Mouse (Mus musculus) CD4-positive, CD25-positive, alpha-beta regulatory T cell, adult 4 months (primary cell): Measurements from ENCODE around the gene Med11. TPM values are rescaled to one million over a fixed set of nuclear protein-coding genes. Genes with fewer than 3 reads are reported as not detected.
"Not testable (repeated sequence)": the region's sequence is repeated elsewhere in the genome, so short reads cannot be mapped to it uniquely, and the experiment has no call there.

Experiments used
- ATAC-seq: one replicate; pipeline ENCODE4 v1.8.0; 2017
- polyA plus RNA-seq, 2 experiments: library from polyadenylated mRNA; unstranded; fragments of 100-300 nt; shearing (Covaris generic); gene quantifications; one replicate each; pipeline ENCODE4 v1.2.1; 2017

The Med11 gene
- polyA plus RNA-seq, 2 experiments from 2014 or later, result 84.3 to 85.7 TPM

DNA sequence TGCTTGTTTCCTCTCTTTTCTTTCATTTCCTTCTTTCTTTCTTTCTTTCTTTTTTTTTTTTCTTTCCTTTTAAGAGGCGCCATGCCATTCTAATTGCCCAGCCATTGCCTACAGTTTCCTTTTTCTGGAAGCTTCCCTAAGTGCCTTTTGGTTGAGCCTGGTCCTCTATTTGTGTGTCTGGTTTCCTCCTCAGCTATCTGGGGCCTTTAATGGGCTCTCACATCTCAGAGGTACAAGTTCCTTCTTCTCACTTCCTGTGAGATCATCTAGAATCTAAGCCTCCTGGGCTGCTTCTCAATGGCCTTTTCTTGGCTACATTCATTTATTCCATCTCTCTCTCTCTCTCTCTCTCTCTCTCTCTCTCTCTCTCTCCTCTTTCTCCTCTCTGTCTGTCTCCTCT, 4.3 kb upstream of the Med11 start:
- ATAC-seq, result no peak

DNA sequence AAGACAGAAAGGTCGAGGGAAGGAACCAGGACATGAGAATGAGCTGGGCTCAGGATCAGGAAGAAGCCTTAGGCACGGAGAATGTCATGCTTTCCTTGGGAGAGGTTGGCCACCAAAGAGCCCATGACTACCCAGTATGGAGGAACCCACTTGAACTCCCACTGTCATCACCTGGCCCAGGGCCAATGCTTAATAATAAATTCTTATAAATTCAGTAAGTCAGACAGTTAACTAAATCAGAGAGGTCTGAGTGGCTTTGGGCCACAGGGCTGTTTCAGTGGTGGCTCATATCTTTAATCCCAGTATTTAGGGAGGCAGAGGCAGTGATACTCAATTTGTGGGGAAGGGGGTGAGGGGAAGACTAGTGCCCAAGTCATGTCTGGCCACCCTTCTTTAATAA, 793 bp upstream of the Med11 start:
- ATAC-seq, result no peak

DNA sequence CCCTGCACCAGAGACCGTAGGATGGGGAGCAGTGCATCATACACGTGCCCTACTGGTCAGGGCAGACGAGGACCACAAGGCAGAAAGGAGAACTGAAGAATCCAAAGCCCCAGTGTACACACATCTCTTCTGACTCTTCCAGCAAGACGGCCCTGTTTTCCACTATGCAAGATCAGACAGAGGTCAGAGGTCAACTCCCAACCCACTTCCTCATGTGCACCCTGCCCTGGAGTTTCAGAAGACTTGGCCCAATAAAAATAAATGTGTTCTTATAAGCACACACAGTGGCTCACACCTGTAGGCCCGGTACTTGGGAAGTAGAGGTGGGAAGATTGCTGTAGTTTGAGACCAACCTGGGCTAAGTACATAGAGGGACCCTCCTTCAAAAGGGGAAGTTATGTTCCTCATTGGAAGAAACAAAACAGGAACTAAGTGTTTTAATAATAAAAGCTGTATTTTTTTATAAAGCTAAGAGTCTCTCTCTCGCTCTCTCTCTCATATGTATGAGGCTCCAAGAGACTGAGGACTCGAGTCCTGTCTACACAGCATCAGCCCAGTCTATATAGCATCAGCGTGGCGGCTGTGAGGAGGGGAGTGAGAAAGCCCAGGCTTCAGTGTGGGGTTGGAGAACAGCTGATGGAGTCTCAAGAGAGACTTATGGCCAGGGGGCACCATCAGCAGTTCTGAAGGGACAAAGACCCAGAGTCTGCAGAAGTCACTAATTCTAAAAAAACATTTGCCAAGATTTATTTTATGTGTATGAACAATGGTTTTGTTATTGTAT, 1.7 kb downstream of the Med11 start:
- ATAC-seq, result no peak

DNA sequence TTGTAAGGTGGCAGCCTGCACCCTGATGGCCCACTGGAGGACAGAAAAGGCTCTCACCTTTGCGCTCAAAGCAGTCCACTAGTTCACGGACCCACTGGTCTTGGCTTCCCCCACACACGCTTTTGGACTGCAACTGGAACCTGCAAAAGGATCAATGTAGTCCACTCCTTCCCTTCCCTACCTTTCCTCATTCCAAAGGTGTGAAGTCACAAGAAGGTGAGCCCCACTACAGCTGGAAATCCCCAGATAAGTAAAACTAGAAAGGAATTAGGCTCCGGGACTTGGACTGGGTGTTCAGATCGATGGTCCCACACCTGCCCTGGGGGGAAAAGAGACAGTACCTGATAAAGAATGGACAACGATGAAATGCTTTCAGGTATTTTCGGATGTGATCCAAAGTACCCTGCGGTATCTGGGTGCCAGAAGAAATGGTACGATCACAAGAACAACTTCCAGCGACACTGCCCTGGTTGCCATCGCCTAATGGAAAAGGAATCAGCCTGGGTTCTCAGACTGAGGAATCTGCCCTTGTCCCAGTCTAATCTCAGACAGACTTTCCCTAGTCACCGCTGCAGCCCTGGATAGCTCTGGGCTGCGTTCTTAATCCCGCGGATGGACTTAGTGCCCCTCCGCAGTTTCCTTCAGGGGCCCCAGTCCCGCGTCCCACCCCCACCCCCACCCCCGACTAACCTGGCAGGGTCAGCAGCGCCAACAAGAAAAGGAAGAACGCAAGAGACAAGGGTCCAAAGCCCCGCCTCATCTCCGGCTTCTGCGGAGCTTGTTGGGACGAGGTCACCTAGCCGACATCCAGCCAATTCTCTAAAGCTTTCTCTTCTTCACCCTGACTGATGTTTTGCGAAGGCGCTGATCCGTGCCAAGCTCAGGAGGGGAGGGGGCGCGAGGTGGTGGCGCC, 7.2 kb downstream of the Med11 start, which contains the start of gene Zmynd15:
Zmynd15 (plus strand) TSS at position 746 of the 913 bp plus-strand sequence.
- no peak for ATAC-seq

DNA sequence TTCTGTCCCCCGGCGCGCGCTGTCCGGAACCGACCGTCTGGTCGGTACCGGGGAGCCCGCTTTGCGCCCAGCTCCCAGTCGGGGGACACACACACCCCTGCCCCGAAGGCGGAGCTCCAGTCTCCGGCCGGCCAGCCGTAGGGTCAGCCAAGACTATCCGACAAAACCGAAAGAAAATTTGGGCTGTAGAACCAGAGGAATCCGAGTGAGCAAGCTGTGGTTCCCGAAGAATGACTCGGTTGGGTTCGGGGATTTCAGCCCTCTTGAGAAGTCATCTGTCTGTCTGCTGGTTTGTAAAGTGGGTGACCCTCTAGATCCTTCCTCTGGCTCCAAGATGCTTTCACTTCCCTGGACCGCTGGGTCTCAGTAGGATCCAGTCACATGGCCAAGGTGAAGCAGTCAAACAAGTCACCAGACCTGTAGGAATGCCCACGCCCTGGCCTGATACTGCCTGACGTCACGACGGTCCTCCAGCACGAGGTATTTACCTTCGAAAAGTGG, 7.9 kb downstream of the Med11 start, which contains the start of gene Cxcl16:
Cxcl16 (minus strand) TSS at position 384 of the 501 bp plus-strand sequence.
- ATAC-seq, result no peak

DNA sequence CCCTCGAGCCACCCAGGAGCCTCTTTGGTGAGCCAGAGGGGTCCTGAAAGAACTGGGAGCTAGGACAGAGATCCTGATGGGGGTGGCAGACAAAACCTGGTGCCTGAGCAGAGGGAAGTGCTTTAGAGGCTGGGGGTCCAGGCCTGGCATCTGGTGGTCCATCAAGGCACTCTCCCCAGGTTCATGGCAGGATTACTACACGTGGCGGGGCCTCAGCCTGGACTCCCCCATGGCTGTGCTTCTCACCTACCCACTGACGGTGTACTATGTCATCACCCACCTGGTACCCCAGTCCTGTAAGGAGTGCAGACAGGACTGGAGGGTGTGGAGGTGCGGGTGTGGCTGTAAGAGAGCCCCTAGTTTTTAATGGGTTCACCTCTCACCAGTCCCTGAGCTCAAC, 12.3 kb downstream of the Med11 start:
- no peak for ATAC-seq

DNA sequence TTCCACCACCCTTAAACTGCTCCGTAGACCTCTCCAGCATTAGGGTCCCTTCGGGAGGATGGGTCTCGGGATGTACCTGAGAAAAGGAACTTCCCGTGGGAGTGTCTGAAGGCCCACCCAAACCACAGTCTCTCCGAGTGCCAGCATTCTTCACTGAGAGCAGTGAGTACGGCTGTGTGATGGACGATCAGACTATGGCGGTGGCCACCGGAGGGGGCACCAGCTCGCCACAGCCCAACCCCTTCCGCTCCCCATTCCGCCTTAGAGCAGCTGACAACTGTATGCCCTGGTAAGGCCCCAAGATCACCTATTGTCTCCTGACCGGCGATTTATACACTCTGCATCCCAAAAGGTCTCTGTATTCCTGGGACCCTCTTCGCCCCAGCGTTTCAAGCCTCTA, 13.5 kb downstream of the Med11 start:
- no peak for ATAC-seq

DNA sequence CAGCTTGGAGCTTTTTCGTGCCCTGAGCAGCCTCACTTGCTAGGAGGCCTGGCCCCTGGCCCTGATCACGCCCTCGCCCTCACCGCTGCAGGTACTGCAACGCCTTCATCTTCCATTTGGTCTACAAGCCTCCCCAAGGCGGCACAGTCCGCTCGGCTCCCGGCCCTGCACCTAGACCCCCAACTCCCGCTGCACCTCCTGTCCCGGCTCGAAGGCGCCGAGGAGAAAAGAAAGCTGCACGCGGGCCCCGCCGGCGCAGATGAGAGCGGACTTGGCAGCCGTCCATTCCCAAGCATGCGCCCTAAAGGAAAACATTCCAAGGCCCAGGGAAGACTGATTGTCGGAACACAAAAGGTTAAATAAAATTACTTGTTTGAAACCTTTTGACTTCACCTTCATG, 14.1 kb downstream of the Med11 start:
- ATAC-seq, result no peak

DNA sequence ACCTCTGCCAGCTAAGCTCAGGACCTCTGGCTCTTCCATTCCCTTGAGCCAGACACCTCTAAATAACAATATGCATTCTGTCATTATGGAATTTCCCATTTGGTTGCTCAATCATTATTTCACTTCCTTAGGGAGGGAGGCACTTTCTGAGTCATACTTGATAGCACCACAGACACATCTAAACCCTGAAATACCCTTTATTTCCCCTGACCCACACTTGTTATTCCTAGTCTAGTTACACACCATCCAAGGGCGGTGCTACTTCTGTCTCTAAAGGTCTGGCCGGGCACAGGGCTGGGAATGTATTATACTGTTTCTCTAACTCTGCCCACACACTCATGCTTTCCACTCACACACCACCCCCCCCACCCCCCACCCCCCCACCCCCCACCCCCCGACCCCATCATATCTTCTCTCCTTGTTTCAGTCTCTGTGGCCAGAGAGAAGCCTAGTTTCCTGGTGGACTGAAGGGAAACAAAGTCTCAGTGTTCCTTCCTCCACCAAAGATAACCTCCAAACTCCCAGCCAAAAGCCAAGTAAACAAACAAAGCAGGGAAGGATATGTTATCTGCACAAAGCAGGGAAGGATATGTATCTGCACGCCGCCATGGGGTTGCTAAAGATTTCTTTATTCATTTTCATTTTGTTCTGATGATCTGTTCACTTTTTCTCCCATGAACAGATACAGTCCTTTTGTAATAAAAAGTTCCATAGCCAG, 16.3 kb downstream of the Med11 start:
- no peak for ATAC-seq

DNA sequence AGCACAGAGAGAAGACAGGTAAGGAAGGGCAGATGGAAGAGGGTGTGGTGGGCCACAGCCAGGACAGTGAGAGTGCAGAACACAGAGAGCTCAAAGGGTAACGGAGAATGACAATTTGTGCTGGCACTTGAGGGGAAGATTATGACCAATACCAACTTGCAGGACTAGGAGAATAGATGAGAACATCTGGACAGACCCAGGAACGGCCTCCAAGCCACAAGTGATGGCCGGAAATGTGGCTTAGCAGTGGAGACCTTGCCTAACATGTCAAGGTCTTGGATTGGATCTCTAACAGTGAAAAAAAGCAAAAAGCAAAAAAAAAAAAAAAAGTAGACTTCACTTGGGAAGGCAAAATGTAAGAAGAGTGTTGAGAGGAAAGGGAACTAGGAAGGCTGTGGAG, 18.0 kb downstream of the Med11 start:
- ATAC-seq, result no peak

DNA sequence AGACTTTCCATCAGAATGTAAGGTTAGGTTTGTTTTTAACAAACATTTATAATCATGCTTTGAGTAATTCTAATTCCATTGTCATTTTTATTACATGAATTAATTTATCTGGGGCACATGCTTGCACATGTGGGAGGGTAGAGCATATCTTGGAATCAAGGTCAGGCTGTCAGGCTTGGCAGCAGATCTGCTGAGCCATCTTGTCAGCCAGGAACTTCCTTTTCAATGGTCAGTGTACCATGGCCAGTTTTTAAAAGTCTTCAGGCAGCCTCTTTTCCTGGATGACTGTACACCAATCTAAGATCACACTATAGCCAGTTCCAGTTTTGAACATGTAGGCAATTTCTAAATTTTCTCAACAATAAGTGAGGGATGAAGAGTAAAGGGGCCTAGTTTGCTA, 21.0 kb downstream of the Med11 start:
- ATAC-seq, result no peak

DNA sequence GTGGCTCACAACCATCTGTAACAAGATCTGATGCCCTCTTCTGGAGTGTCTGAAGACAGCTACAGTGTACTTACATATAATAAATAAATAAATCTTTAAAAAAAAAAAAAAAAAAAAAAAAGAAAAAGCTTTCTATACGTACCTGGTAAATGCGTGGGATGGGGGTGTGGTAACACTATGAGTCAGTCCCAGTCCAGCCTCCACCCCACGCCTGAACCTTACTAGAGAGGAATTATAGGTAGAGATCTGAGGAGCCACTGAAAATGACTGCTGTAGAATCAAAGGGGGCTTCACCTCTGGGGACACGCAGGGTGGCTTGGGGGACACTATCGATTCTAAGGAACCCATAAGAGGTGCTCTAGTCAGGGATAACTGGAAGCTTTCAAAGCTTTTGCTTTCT, 21.6 kb downstream of the Med11 start:
- ATAC-seq, result not testable (repeated sequence)

DNA sequence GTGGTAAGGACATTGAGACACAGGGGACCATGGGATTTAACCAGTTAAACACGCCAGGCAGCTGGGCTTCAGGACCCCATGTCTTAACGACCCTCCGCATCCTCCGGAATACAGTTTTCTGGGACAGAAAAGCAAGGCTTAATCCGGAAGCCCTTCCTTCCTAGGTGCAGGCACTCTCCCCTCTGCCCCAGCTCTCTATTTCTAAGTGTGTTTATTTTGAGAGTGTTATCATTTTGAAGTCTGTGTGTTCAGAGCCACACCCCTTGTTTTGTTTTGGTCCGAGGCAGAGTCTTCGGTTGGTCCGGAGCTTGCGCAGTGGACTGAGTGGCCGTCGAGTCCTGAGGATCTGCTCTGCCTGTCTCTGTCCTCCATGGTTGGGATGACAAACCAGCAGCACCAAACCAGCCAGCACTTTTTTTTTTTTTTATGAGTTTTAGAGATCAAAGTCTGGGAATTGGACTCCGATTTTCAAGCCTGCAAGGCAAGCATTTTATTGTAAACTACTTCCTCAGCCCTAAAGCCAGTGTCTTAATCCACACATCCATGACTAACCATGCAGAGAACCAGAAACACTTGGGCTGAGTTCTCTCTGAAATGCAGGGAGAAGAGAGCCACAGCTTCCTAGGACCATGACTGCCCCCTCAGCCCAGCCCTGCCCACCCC, 23.3 kb downstream of the Med11 start:
- no peak for ATAC-seq

DNA sequence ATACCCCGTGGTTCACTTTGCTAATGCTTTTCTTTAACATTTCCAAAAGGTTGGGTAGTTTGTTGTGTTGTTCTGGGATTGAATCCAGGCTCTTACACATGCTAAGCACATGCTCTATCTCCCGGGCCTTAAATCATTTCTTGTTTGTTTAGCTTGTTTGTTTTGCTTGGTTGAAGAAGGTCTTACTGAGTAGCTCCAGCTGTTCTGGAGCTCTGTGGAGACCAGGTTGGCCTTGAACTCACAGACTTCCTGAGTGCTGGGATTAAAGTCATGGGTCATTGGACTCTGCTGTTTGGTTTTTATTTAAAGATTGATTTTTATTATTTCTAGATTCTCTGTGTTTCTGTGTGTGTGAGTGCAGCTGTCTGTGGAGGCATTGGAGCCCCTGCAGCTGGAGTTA, 33.8 kb downstream of the Med11 start:
- ATAC-seq, result no peak

DNA sequence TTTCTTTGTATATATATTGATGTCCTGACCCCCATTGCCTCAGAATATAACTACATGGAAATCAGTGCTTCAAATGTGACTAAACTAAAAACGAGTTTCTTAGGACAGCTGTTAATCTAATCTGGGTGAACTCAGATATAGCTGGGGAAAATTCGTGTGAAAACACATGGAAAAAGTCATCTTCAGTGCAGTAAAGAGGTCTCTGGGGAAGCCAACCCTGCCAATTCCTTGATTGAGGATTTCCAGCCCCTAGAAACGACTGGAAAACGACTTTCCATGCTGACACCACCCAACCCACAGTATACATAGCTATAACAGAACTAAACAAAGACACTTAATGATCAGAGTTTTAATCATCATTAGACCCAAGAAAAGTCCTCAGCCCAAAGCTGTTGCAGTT, 36.1 kb downstream of the Med11 start:
- no peak for ATAC-seq

DNA sequence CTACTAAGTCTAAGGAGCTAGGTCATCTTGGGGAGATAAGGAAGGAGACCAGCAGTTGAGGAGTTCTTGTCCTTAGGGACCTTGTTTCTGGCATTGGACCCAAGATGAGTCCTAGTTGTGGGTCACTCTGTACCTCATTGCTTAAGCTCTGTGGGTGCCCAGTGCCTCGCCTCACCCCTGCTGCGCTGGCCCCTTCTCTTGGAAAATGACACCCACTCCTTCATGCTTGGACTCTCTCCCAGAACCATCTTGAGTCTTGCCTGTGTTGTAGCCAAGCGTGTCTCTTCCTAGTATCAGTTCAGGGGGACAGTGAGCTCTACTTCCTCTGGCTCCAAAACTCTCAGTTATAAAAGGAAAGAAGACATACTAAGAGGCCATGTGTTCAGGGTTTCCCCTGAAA, 37.4 kb downstream of the Med11 start:
- no peak for ATAC-seq

DNA sequence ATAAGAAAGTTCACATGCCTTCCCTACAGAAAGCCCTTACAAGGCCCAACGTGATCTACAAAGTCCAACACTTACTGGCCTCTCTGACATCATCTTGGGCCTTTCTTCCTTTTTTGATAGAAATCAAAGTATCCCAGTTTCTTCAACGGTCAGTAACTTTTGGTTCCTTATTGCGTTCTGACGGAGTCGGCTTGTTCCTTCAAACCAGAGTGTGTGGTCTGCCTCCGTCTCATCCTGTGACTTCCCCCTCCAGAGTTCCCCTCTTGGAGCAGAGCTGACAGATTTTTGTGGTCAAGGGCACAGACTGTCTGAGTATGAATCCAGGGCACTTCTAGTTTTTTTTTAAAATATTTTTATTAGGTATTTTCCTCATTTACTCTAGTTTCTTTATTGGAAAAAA, 38.0 kb downstream of the Med11 start:
- ATAC-seq, result no peak

DNA sequence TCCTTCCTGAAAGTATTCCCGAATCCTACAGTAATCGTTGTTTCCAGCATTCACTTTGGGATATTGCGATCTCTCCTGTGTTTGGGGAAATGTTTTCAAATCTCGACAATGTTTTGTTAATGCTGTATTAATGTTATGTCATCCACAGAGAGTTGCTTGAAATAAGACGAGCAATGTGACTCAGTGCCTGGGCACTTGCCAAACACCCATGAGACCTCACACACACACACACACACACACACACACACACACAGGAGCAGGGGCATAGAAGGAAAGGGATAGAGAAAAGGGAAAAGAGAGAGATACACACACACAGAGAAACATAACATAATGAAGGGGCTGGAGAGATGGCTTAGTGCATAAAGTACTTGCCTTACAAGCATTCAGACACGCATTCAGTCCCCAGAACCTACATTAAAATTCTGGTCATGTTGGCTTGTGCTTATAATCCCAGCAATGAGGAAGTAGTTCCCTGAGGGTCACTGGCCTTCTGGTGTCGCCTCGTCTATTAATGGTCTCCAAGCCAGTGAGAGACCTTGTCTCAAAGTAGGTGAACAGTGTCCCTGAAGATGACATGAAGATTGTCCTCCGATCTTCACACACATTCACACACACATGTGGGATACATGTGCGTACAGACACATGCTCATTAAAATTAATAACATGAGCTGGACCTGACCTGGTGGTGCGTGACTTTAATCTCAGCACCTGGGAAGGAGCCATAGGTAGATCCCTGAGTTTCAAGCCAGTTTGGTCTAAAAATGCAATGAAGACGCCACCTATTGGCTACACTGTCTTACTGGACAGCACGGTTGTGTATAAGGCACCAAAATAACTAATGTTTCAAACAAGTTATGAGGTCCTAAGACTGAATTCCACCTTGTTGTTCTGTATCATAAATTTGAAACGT, 48.1 kb downstream of the Med11 start:
- no peak for ATAC-seq

DNA sequence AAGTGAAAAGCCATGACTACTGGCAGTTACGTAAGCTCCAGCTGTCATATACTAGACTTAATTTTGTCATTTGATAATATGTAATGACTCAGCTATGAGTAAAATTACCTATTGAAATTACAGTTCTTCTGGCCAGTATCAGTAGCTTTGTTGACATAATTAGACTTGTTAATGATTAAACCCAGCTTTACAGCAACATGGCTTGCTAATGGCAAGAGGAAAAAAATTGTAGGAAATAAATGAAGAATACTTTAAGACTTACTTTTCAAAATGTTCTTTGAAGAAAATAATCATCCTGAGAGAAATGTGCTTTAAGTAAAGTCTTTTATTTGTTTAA, 48.7 kb downstream of the Med11 start:
- ATAC-seq, result no peak

DNA sequence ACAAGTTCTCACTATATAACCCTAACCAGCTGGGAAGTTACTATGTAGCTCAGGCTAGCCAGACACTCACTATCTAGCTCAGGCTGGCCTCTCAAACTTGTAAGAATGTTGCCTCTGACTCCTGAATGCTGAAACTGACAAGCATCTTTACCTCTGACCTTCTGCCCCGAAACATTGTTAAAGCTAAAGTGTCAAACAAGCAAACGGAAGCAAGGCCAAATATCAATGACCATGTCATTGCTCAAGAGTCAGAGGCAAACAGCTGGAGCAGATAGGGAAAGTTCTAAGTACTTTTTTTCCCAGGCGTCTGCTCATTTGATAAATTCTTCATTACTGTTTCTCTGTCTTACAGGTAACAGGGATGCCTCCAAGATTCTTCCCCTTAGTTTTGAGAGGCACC, 50.3 kb downstream of the Med11 start:
- ATAC-seq, result no peak
